Mouse (Mus musculus) heart, postnatal 0 days (tissue): ENCODE data around the gene Nkx2-5. TPM values are rescaled to one million over a fixed set of nuclear protein-coding genes. Genes with fewer than 3 reads are reported as not detected.
A peak's percentile ranks its signal among the peaks of the same experiment; 100 is the strongest.

Experiments used
- ATAC-seq: fragments of 200-750 bp; cut with Nextera tagmentation; 2 replicates; pipeline ENCODE4 v1.8.0; 2017; ENCODE audit warnings: low read depth, moderate number of reproducible peaks, moderate library complexity; ENCODE audit not compliant: insufficient read depth
- DNase-seq: peaks from one replicate; pipeline ENCODE4 v3.0.0-alpha.2; 2016; ENCODE audit warnings: low spot score
- H3K27ac ChIP-seq: fragments of 300-500 bp; sonication (generic); 2 replicates; pipeline ENCODE4 v1.5.1; 2014; ENCODE audit warnings: low read depth, mild to moderate bottlenecking
- H3K27me3 ChIP-seq: fragments of 300-500 bp; sonication (generic); 2 replicates; pipeline ENCODE4 v1.6.1; 2014; ENCODE audit warnings: low read length, mixed read lengths; ENCODE audit not compliant: control insufficient read depth, insufficient read depth
- H3K36me3 ChIP-seq: fragments of 300-500 bp; sonication (generic); replicated peaks from 2 replicates; pipeline ENCODE4 v1.6.1; 2014; ENCODE audit warnings: low read length, mixed read lengths; ENCODE audit not compliant: control insufficient read depth, insufficient read depth
- H3K4me1 ChIP-seq: fragments of 300-500 bp; sonication (generic); 2 replicates; pipeline ENCODE4 v1.6.1; 2014; ENCODE audit warnings: antibody characterized with exemption; ENCODE audit not compliant: control insufficient read depth, insufficient read depth
- H3K4me2 ChIP-seq: fragments of 300-500 bp; sonication (generic); 2 replicates; pipeline ENCODE4 v1.6.1; 2014; ENCODE audit warnings: low read depth, mild to moderate bottlenecking, low read length, moderate library complexity
- H3K4me3 ChIP-seq: fragments of 300-500 bp; sonication (generic); 2 replicates; pipeline ENCODE4 v1.5.1; 2014; ENCODE audit warnings: low read depth, low read length
- H3K9ac ChIP-seq: fragments of 300-500 bp; sonication (generic); replicated peaks from 2 replicates; pipeline ENCODE4 v1.6.1; 2014; ENCODE audit warnings: low read depth, low read length, mixed read lengths
- H3K9me3 ChIP-seq: fragments of 300-500 bp; sonication (generic); replicated peaks from 2 replicates; pipeline ENCODE4 v1.6.1; 2016; ENCODE audit warnings: low read length; ENCODE audit not compliant: control insufficient read depth
- CTCF ChIP-seq: IDR thresholded peaks from 2 replicates; pipeline ENCODE4 v1.5.1; 2016; ENCODE audit warnings: antibody characterized with exemption, control low read depth, low read depth
- EP300 ChIP-seq: IDR thresholded peaks from 2 replicates; pipeline ENCODE4 v1.6.1; 2016; ENCODE audit warnings: antibody characterized with exemption, low read depth
- WGBS: fragments of 180-500 bp; shearing (Covaris S2); extraction: QIAGEN DNeasy Blood & Tissue Kit; methylation state at CpG from one replicate; pipeline ENCODE4 v1.1.7; 2014; 5-methylcytosine and 5-hydroxymethylcytosine counted together
- polyA plus RNA-seq: library from polyadenylated mRNA; unstranded; fragments of >200 nt; fragmentation: Nextera tagmentation; extraction: Ambion mirVana; gene quantifications from 2 replicates; pipeline ENCODE4 v1.2.1, GENCODE M21; 2015
- total RNA-seq: library from RNA; depleted of rRNA; stranded (reverse); fragments of >200 nt; gene quantifications from 2 replicates; pipeline ENCODE4 v1.2.3, GENCODE M21; 2014; ENCODE audit warnings: low replicate concordance

The Nkx2-5 gene
- total and polyA plus RNA-seq, 2 experiments from 2014 or later, result 139 to 284 TPM

GRCm38 (mm10) chr17:26817776-26818175, 27.0 kb downstream of the Nkx2-5 start:
- Histone ChIP-seq H3K4me3 (no peak overlapping the region), H3K9me3 (no peaks in the 10 kb centered on the region), H3K27ac (no peak overlapping the region), H3K4me2 (no peak overlapping the region), H3K27me3 (no peaks in the 10 kb centered on the region), H3K4me1 (peaks cover 13% of the 10 kb centered on the region; the same call in 1 of the 2 replicates), H3K36me3 (no peaks in the 10 kb centered on the region), H3K9ac (no peak overlapping the region)
- TF ChIP-seq CTCF, result no peak
- DNase-seq, result no peak
- ATAC-seq, result no peak

GRCm38 (mm10) chr17:26816810-26817209, 28.0 kb downstream of the Nkx2-5 start:
- 75% methylated on average over 6 of the region's 6 CpGs for WGBS
- no peak overlapping the region for H3K4me2 ChIP-seq
- no peak overlapping the region for H3K4me3 ChIP-seq
- H3K9ac ChIP-seq, result no peak overlapping the region
- H3K9me3 ChIP-seq, result no peaks in the 10 kb centered on the region
- DNase-seq (no peak), ATAC-seq (no peak)
- peaks cover 13% of the 10 kb centered on the region; the same call in 1 of the 2 replicates for H3K4me1 ChIP-seq
- no peaks in the 10 kb centered on the region for H3K27me3 ChIP-seq
- H3K36me3 ChIP-seq, result no peaks in the 10 kb centered on the region
- no peak for TF ChIP-seq EP300
- no peak for TF ChIP-seq CTCF
- no peak overlapping the region for H3K27ac ChIP-seq

- Histone ChIP-seq H3K4me2 (no peak overlapping the region), H3K9ac (no peak overlapping the region), H3K36me3 (no peaks in the 10 kb centered on the region), H3K27me3 (no peaks in the 10 kb centered on the region), H3K27ac (no peak overlapping the region), H3K9me3 (no peaks in the 10 kb centered on the region), H3K4me3 (no peak overlapping the region), H3K4me1 (peaks cover 13% of the 10 kb centered on the region; the same call in 1 of the 2 replicates)
- WGBS, result 25% methylated on average over 9 of the region's 9 CpGs
- DNase-seq (no peak), ATAC-seq (peak; percentile 55; the same call in 1 of the 2 replicates)
- no peak for TF ChIP-seq EP300
- no peak for TF ChIP-seq CTCF
These were observed 31.3 kb downstream of the Nkx2-5 start for GRCm38 (mm10) chr17:26813497-26813896.

- Histone ChIP-seq H3K36me3 (no peaks in the 10 kb centered on the region), H3K27ac (no peak overlapping the region), H3K9me3 (no peaks in the 10 kb centered on the region), H3K4me2 (no peak overlapping the region), H3K4me1 (peaks cover 13% of the 10 kb centered on the region; the same call in 1 of the 2 replicates), H3K4me3 (no peak overlapping the region), H3K9ac (no peak overlapping the region), H3K27me3 (no peaks in the 10 kb centered on the region)
- ATAC-seq (no peak), DNase-seq (no peak)
- no peak for TF ChIP-seq EP300
- 83% methylated on average over 2 of the region's 2 CpGs for WGBS
These were observed 32.2 kb downstream of the Nkx2-5 start for GRCm38 (mm10) chr17:26812607-26813006.

- no peak for DNase-seq
- Histone ChIP-seq H3K4me1 (no peaks in the 10 kb centered on the region), H3K4me2 (no peak overlapping the region), H3K4me3 (no peak overlapping the region), H3K9me3 (no peaks in the 10 kb centered on the region), H3K27ac (no peak overlapping the region), H3K9ac (no peak overlapping the region), H3K27me3 (no peaks in the 10 kb centered on the region), H3K36me3 (no peaks in the 10 kb centered on the region)
- 91% methylated on average over 3 of the region's 3 CpGs for WGBS
- no peak for ATAC-seq
- TF ChIP-seq EP300 (no peak), CTCF (no peak)
These were observed 41.9 kb downstream of the Nkx2-5 start for GRCm38 (mm10) chr17:26802886-26803285.

- no peak for TF ChIP-seq EP300
- TF ChIP-seq CTCF, result no peak
- Histone ChIP-seq H3K27ac (peak overlapping the region; percentile 55), H3K36me3 (peaks cover 7% of the 10 kb centered on the region), H3K27me3 (no peaks in the 10 kb centered on the region), H3K4me2 (no peak overlapping the region), H3K9me3 (no peaks in the 10 kb centered on the region), H3K4me1 (no peaks in the 10 kb centered on the region), H3K9ac (no peak overlapping the region), H3K4me3 (no peak overlapping the region)
- WGBS, result 28% methylated on average over 6 of the region's 6 CpGs
- peak; percentile 65 for ATAC-seq
- no peak for DNase-seq
These were observed 47.3 kb downstream of the Nkx2-5 start for GRCm38 (mm10) chr17:26797379-26798128.
